Mouse (Mus musculus) liver, embryonic 14.5 days (tissue): ENCODE data around the gene Pprc1. TPM values are rescaled to one million over a fixed set of nuclear protein-coding genes. Genes with fewer than 3 reads are reported as not detected.

Experiments
- ATAC-seq: fragments of 200-750 bp; cut with Nextera tagmentation; 2 replicates; pipeline ENCODE4 v1.8.0; 2017; ENCODE audit warnings: moderate number of reproducible peaks, mild to moderate bottlenecking, moderate library complexity; ENCODE audit not compliant: insufficient read depth
- DNase-seq, 3 experiments: peaks; one replicate each; pipeline ENCODE4 v3.0.0-alpha.2; 2012 to 2013; ENCODE audit warnings: low read depth in 3 of 3, low spot score in 3 of 3
- H3K27ac ChIP-seq: fragments of 300-500 bp; sonication (generic); 2 replicates; pipeline ENCODE4 v1.5.1; 2014; ENCODE audit warnings: moderate library complexity, mild to moderate bottlenecking, control low read depth, inconsistent platforms
- H3K27me3 ChIP-seq: fragments of 300-500 bp; sonication (generic); 2 replicates; pipeline ENCODE4 v1.6.1; 2014; ENCODE audit warnings: mild to moderate bottlenecking, low read length, moderate library complexity; ENCODE audit not compliant: control insufficient read depth, insufficient read depth
- H3K36me3 ChIP-seq: fragments of 300-500 bp; sonication (generic); replicated peaks from 2 replicates; pipeline ENCODE4 v1.6.1; 2014; ENCODE audit warnings: low read depth; ENCODE audit not compliant: control insufficient read depth, insufficient read depth
- H3K4me1 ChIP-seq, 2 experiments: fragments of 200-500 bp in 1 of 2; fragments of 300-500 bp in 1 of 2; sonication (generic) in 1 of 2; replicated peaks; 2 replicates each; pipeline ENCODE4 v1.6.1; 2012 to 2014; ENCODE audit warnings: antibody characterized with exemption in 1 of 2, inconsistent platforms in 1 of 2, low read length in 1 of 2; ENCODE audit not compliant: control insufficient read depth in 2 of 2, insufficient read depth in 2 of 2
- H3K4me2 ChIP-seq: fragments of 300-500 bp; sonication (generic); 2 replicates; pipeline ENCODE4 v1.6.1; 2014; ENCODE audit warnings: low read depth, mild to moderate bottlenecking, control low read depth, moderate library complexity
- H3K4me3 ChIP-seq, 2 experiments: fragments of 200-500 bp in 1 of 2; fragments of 300-500 bp in 1 of 2; sonication (generic) in 1 of 2; 2 replicates each; pipeline ENCODE4 v1.5.1; 2012 to 2014; ENCODE audit warnings: low read depth in 2 of 2, low read length in 2 of 2, mild to moderate bottlenecking in 2 of 2, control low read depth in 1 of 2, inconsistent platforms in 1 of 2, moderate library complexity in 1 of 2; ENCODE audit not compliant: insufficient read depth in 1 of 2
- H3K9ac ChIP-seq: fragments of 300-500 bp; sonication (generic); replicated peaks from 2 replicates; pipeline ENCODE4 v1.6.1; 2014; ENCODE audit warnings: mild to moderate bottlenecking, control low read depth, moderate library complexity
- H3K9me3 ChIP-seq: fragments of 300-500 bp; sonication (generic); 2 replicates; pipeline ENCODE4 v1.6.1; 2016; ENCODE audit warnings: low read length, mixed read lengths; ENCODE audit not compliant: control insufficient read depth
- CTCF ChIP-seq: IDR thresholded peaks from 2 replicates; pipeline ENCODE4 v1.5.1; 2016; ENCODE audit warnings: antibody characterized with exemption, low read depth, control low read depth
- EP300 ChIP-seq: IDR thresholded peaks from 2 replicates; pipeline ENCODE4 v1.6.1; 2016; ENCODE audit warnings: antibody characterized with exemption, low read depth
- WGBS: fragments of 180-500 bp; shearing (Covaris S2); extraction: QIAGEN DNeasy Blood & Tissue Kit; methylation state at CpG from one replicate; pipeline ENCODE4 v1.1.7; 2014; ENCODE audit not compliant: insufficient replicate concordance; 5-methylcytosine and 5-hydroxymethylcytosine counted together
- polyA plus RNA-seq, 2 experiments: library from polyadenylated mRNA; depleted of rRNA in 1 of 2; stranded (reverse) in 1 of 2; unstranded in 1 of 2; fragments of >200 nt; fragmentation: Nextera tagmentation in 1 of 2; extraction: Ambion mirVana in 1 of 2; gene quantifications; 2 replicates each; pipeline versions ENCODE4 v1.2.1 to v1.2.3; 2012 to 2014

Gene Pprc1
- polyA plus RNA-seq, 2 experiments = 17.5 to 25.0 TPM

DNA sequence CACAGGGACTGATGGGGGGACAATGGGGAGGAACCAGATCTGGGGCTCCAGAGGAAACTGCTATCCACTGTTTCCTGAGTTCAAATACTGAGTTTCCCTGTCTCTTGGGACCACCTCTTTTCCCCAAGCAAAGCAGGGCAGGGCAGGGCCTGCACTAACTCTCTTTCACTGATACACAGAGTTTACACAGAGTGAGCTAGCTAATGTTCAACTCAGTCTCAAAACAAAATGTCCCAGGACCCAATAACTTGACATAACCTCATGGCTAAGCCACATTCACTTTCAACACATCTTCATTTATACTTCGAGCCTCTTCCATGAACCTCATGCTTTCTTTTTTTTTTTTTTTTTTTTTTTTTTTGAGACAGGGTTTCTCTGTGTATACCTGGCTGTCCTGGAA, 15.0 kb upstream of the Pprc1 start:
- H3K4me1 ChIP-seq = peaks cover 0 to 4% of the 10 kb centered on the region in 2 experiments; a peak in 3 of 4 replicates
- H3K4me3 ChIP-seq = no peak overlapping the region
- no peaks in the 10 kb centered on the region for H3K27me3 ChIP-seq
- no peaks in the 10 kb centered on the region for H3K9me3 ChIP-seq
- TF ChIP-seq EP300 = no peak
- TF ChIP-seq CTCF = no peak
- 75% methylated on average over 1 of the region's 1 CpGs for WGBS
- no peak for DNase-seq
- no peak overlapping the region for H3K9ac ChIP-seq
- ATAC-seq = no peak
- no peak overlapping the region for H3K4me2 ChIP-seq
- H3K36me3 ChIP-seq = peaks cover 27% of the 10 kb centered on the region
- H3K27ac ChIP-seq = no peak overlapping the region

GRCm38 (mm10) chr19:46030196-46030983, 14.3 kb upstream of the Pprc1 start:
- Histone ChIP-seq H3K4me2 (no peak overlapping the region), H3K9me3 (no peaks in the 10 kb centered on the region), H3K4me3 (no peak overlapping the region), H3K27me3 (no peaks in the 10 kb centered on the region), H3K27ac (no peak overlapping the region), H3K36me3 (peaks cover 34% of the 10 kb centered on the region), H3K4me1 (peaks cover 0 to 4% of the 10 kb centered on the region in 2 experiments; a peak in 3 of 4 replicates), H3K9ac (no peak overlapping the region)
- WGBS = 80% methylated on average over 10 of the region's 10 CpGs
- ATAC-seq (no peak), DNase-seq (no peak)
- TF ChIP-seq CTCF (no peak), EP300 (no peak)

GRCm38 (mm10) chr19:46031689-46032432, 12.8 kb upstream of the Pprc1 start:
- TF ChIP-seq CTCF (no peak), EP300 (no peak)
- ATAC-seq (peak; percentile 31; the same call in 1 of the 2 replicates), DNase-seq (no peak)
- Histone ChIP-seq H3K36me3 (peaks cover 48% of the 10 kb centered on the region), H3K4me2 (no peak overlapping the region), H3K4me1 (peaks cover 11 to 12% of the 10 kb centered on the region in 2 experiments), H3K4me3 (no peak overlapping the region), H3K27me3 (no peaks in the 10 kb centered on the region), H3K27ac (no peak overlapping the region), H3K9ac (no peak overlapping the region), H3K9me3 (no peaks in the 10 kb centered on the region)
- 68% methylated on average over 9 of the region's 9 CpGs for WGBS

DNA sequence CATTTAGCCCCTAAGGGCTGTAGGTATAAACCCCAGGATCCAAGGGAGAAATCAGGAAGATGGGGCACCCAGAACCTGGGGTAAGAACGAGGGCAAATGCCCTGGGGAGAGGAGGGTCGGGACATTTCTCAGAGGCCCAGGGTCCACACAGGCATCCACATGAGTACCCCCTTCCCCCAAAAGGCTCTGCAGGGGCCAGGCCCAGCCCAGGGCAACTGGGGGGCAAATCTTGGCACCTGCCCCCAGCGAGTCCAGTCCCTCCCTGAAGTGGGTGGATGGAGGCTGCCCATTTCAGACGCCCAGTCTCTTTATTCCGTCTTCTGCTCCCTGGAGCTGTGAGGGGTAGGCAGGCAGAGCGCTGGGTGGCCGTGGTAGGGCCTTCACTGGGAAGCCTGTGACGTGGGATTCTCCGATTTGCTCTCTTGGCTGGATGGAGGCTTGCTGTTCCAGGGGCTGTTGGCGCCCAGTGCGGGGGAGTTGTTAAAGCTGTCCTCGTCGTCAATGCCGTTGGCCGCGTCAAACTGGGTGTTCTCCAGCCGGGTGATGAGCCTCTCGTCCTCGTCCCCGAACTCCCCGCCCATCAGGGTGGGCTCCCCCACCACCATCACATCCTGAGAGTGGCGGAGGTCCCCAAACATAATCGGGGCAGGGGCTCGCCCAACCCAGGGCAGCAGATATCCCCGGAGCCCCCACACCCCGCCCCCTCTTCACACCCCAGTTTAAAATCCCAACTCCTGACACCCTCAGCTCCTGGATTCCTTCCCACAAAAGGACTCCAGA, 11.8 kb upstream of the Pprc1 start:
- no peak for ATAC-seq
- Histone ChIP-seq H3K9me3 (no peaks in the 10 kb centered on the region), H3K27me3 (no peaks in the 10 kb centered on the region), H3K9ac (no peak overlapping the region), H3K27ac (no peak overlapping the region), H3K4me2 (no peak overlapping the region), H3K4me1 (peaks cover 20% of the 10 kb centered on the region in 2 experiments), H3K36me3 (peaks cover 48% of the 10 kb centered on the region), H3K4me3 (no peak overlapping the region)
- TF ChIP-seq CTCF (no peak), EP300 (no peak)
- DNase-seq = no peak
- 86% methylated on average over 26 of the region's 26 CpGs for WGBS
